Mouse (Mus musculus) ovary, adult 18-20 months (tissue): ENCODE results near the gene Actrt3.
"Not testable (repeated sequence)": the region's sequence is repeated elsewhere in the genome, so short reads cannot be mapped to it uniquely, and the experiment has no call there.

Source experiments
- DNase-seq: peaks from one replicate; pipeline ENCODE4 v3.0.0; 2022; ENCODE audit warnings: low spot score, mixed read lengths

Actrt3 gene

DNA sequence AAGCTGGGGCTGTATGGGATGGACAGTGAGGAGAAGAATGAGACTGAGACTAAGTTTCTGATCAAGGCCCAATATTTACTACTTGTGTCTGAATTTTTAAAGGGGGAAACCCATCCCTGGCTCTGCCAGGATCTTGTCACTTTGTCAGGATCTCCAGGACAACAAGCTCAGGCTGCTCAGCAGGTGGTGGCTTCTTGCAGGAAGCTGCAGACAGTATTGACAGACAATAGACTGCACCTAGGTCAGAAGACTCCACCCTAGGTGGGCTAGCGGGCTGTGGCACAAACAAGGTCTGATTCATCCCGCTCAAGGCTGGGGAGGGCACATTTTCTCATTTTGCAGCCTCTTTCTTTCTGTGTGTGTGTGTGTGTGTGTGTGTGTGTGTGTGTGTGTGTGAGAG, 26.2 kb downstream of the Actrt3 start:
- DNase-seq: no peak

DNA sequence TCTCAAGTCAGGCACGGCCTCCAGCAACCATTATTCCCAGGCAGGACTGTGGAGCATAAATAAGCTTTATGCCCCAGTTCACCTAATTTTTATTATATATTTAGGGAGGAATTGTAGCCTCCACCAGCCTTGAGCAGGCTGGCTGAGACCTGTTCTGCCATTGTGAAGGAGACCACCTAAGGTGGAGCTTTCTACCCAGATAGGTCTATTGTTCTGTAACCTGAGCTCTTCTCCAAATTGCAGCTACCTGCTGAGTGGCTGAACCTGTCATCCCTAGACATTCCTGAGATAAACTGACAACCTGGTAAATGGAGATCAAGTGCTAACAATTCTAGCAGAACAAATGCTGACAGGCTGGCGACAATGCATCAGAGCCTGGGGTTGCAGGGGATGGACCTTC, 33.4 kb downstream of the Actrt3 start:
- DNase-seq: not testable (repeated sequence)

DNA sequence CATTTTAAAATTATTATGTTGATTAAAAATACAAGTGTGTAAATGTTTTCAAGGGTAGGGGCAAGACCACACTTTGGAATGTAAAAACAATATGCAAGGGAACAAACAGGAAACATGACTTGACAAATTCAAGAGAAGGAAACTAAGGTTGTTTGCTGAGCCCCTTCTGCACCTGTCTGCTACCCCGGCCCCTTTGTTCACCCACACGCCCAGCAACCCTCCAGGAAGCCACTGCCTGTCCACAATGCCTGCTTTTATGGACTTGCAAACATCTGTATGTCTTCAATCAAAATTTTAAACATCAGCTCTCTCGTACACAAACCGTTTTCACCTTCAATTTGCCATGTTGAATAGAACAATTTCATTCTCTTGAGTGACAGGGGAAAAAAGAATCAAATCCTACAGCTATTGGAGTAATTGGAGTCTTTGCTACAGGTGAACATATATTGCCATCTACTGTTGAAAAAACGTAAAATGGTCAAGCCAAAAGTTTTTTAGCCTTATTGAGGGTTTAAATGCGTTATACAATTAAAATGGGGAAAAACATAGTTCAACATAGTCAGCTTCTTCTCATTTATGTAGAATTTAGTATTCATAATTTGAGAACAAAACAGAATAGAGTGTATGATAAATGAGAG, 38.9 kb downstream of the Actrt3 start:
- DNase-seq: no peak

DNA sequence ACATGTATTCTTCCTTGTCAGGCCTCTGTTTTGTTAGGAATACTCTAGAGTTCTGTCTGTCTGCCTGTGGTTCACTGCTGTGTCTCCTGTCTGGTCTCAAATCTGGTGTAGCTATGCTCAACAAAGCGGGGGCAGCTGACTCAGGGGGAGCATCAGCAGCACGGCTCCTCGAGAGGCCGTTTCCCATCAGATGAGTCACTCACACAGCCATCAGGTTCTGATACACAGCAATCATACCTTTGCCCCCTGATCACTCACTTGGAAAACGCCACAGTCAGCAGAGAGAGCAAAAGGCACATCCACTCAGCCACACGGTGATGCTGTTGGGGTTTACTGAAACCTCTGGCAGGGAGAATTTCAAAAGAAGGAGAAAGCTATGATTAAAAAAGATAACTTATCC, 46.0 kb downstream of the Actrt3 start:
- no peak for DNase-seq

DNA sequence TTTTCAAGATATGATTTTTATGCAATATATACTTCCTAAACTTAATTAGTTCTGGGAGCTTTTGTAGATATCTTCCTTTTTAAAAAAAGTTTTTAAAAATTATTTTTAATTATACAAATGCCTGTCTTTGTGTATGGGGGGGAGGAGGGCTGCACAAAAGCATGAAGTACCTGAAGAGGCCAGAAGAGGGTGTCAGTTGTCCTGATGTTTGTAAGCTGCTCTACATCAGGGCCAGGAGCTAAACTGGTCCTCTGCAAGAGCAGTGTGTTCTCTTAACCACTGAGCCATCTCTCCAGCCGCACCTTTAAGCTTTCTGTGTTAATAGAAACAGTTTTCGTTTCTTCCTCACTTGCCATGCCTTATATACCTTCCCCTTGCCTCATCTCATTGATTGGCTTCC, 49.5 kb downstream of the Actrt3 start:
- DNase-seq: no peak

DNA sequence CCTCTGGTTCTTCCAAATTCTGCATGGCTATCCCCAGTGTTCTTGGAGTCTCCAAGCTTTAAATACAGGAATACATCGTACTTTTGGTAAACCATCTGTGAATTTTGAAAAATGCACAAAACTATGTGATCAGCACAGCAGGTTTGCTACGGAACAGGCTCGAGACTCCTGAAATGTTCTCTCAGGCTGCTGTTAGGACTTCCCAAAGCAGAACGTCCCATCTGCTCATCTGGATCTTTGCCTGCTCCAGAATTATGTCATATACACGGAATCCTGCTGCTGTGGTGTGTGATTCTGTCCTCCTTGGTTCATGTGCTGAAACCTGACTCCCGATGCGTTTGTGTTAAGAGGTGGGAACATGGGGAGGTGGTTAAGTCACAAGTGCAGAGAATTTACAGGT, 50.8 kb downstream of the Actrt3 start:
- no peak for DNase-seq

DNA sequence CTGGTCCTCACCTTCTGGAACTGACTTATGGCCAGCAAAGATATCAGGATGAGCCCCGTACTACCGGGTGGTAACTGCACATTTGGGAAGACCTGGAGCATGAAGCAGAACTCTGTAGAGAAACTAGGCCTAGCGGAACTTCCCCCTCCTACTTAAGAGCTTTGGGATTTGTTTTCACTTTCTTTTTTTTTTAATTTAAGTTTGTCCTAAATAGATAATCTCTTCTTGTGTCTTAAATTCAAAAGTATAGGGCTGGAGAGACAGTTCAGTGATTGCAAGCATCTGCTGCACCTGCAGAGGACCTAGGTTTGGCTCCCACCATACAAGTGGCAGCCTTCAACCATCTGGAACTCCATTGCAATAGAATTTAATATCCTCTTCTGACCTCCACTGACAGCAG, 51.8 kb downstream of the Actrt3 start, which contains the start of gene Mecom:
Gene Mecom (minus strand): TSS at position 101 of the 400 bp plus-strand sequence.
- DNase-seq: no peak
